Mouse (Mus musculus): ENCODE data around the gene Arl13b. TPM values are rescaled to one million over a fixed set of nuclear protein-coding genes. Genes with fewer than 3 reads are reported as not detected.

Arl13b gene
- polyA plus RNA-seq, 1 experiment from 2014 or later = 15.9 TPM

- no peak overlapping the region for H3K4me3 ChIP-seq (replicated peaks; ENCODE audit: low read length)
- H3K4me1 ChIP-seq (ENCODE audit: control insufficient read depth, insufficient read depth, low read length) = 0 out of 2 replicates have a peak, but pooled peaks cover 6% of the 10 kb centered on the region
- H3K36me3 ChIP-seq (ENCODE audit: control insufficient read depth, insufficient read depth, low read length) = no peaks in the 10 kb centered on the region
- no peak for ATAC-seq (ENCODE audit: insufficient read depth, low FRiP score)
- H3K27me3 ChIP-seq (ENCODE audit: control insufficient read depth, insufficient read depth, low read length) = no peaks in the 10 kb centered on the region
- H3K4me2 ChIP-seq (ENCODE audit: low read depth, low read length) = no peak overlapping the region
- no peaks in the 10 kb centered on the region for H3K9me3 ChIP-seq (replicated peaks; ENCODE audit: control insufficient read depth, low read length)
- H3K9ac ChIP-seq (ENCODE audit: low read length) = no peak overlapping the region
- H3K27ac ChIP-seq (ENCODE audit: low read length) = no peak overlapping the region; the same call in 1 of the 2 replicates
- WGBS = 65% methylated on average over 2 of the region's 2 CpGs
Observed at GRCm38 (mm10) chr16:62832027-62832426, 14.8 kb downstream of the Arl13b start.

DNA sequence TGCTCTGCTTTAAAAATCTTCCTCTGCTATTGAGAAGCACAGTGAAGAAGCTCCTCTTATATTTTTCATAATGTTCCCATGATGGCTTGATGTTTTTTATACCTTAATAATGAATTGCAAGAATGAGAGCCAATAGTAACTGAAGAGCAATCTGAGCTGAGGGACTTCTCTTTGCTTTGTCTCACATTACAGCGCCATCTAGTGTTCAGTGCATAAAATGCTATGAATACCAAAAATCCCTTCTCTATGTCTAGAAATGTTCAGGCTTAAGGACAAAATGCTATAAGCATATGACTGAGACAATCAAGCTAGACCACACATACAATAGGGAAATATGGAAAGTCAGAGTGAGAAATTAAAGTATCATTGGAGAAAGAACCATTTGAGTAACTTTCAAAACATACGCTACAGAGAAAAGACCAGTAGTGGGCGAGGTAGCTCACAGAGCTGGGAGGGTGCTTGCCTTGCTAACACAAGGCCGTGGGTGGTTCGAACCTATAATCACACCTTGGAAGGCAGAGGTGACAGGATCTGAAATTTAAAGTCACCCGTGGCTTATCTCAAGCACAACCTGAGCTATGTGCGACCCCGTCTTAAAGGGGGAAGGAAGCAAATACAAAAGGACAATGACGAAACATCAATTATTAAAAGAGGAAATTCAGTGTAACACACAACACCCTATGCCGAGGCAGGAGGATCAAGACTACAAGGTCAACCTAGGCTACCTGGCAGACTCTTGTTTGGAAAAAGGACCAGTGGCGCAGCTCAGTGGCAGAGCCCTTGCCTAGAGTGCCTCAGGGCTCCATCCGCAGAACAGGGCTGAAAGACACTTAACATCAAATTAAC, 20.5 kb downstream of the Arl13b start:
- Histone ChIP-seq H3K4me1 (ENCODE audit: control insufficient read depth, insufficient read depth, low read length) (no peaks in the 10 kb centered on the region), H3K36me3 (ENCODE audit: control insufficient read depth, insufficient read depth, low read length) (no peaks in the 10 kb centered on the region), H3K9me3 (replicated peaks; ENCODE audit: control insufficient read depth, low read length) (no peaks in the 10 kb centered on the region), H3K9ac (ENCODE audit: low read length) (no peak overlapping the region), H3K4me2 (ENCODE audit: low read depth, low read length) (no peak overlapping the region), H3K27me3 (ENCODE audit: control insufficient read depth, insufficient read depth, low read length) (no peaks in the 10 kb centered on the region), H3K4me3 (replicated peaks; ENCODE audit: low read length) (no peak overlapping the region), H3K27ac (ENCODE audit: low read length) (no peak overlapping the region)
- 71% methylated on average over 12 of the region's 12 CpGs for WGBS
- ATAC-seq (ENCODE audit: insufficient read depth, low FRiP score) = no peak

DNA sequence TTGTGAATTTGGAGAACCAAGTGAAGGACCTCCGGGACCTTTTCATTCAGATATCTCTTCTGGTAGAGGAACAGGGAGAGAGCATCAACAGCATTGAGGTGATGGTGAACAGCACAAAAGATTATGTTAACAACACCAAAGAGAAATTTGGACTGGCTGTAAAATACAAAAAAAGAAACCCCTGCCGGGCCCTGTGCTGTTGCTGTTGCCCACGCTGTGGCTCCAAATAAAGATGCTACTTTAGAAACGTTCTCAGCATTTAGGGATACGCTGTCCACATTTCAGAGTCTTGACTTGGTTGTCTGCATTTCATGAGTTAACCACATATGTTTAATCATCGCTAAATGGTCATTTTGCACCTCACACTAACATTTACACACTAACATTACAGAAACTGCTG, 24.4 kb downstream of the Arl13b start:
- Histone ChIP-seq H3K36me3 (ENCODE audit: control insufficient read depth, insufficient read depth, low read length) (no peaks in the 10 kb centered on the region), H3K27ac (ENCODE audit: low read length) (no peak overlapping the region), H3K4me2 (ENCODE audit: low read depth, low read length) (no peak overlapping the region), H3K9me3 (replicated peaks; ENCODE audit: control insufficient read depth, low read length) (no peaks in the 10 kb centered on the region), H3K27me3 (ENCODE audit: control insufficient read depth, insufficient read depth, low read length) (no peaks in the 10 kb centered on the region), H3K4me3 (replicated peaks; ENCODE audit: low read length) (no peak overlapping the region), H3K9ac (ENCODE audit: low read length) (no peak overlapping the region), H3K4me1 (ENCODE audit: control insufficient read depth, insufficient read depth, low read length) (no peaks in the 10 kb centered on the region)
- no peak for ATAC-seq (ENCODE audit: insufficient read depth, low FRiP score)
- WGBS = 94% methylated on average over 6 of the region's 6 CpGs

- H3K27ac ChIP-seq (ENCODE audit: low read length) = peak within 1 kb of the TSS; percentile 79
- peaks cover 3% of the 10 kb centered on the region; the same call in 1 of the 2 replicates for H3K4me1 ChIP-seq (ENCODE audit: control insufficient read depth, insufficient read depth, low read length)
- H3K9ac ChIP-seq (ENCODE audit: low read length) = no peak within 1 kb of the TSS; the same call in 1 of the 2 replicates
- no peaks in the 10 kb centered on the region for H3K9me3 ChIP-seq (replicated peaks; ENCODE audit: control insufficient read depth, low read length)
- H3K27me3 ChIP-seq (ENCODE audit: control insufficient read depth, insufficient read depth, low read length) = no peaks in the 10 kb centered on the region
- H3K4me2 ChIP-seq (ENCODE audit: low read depth, low read length) = peak within 1 kb of the TSS; percentile 22; the same call in 1 of the 2 replicates
- WGBS = 30% methylated on average over 5 of the region's 5 CpGs
- peak within 1 kb of the TSS; percentile 33 for H3K4me3 ChIP-seq (replicated peaks; ENCODE audit: low read length)
- no peaks in the 10 kb centered on the region for H3K36me3 ChIP-seq (ENCODE audit: control insufficient read depth, insufficient read depth, low read length)
- ATAC-seq (ENCODE audit: insufficient read depth, low FRiP score) = peak; percentile 93
Observed at GRCm38 (mm10) chr16:62814491-62814890, 32.3 kb downstream of the Arl13b start, which contains the start of gene Stx19. Gene Stx19 (plus strand): TSS chr16:62814676.

DNA sequence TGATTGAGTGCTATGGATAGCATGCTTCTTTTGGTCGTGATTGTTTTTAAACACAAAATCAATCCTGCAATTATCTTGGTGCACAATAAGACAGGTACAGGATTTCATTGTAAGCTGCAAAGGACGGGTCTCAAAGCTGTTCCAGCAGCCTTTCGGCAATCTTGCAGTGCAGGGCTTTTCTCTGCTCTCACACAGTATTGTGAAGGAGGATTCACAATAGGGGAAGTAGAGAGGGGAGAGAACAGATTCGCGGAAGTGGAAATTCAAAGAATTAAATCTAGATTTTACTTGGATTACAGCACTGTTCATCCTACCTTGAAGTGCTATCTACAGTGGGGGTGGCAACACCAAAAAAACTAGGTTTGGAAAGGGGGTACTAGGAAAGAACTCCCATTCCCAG, 33.0 kb downstream of the Arl13b start:
- Histone ChIP-seq H3K27me3 (ENCODE audit: control insufficient read depth, insufficient read depth, low read length) (no peaks in the 10 kb centered on the region), H3K36me3 (ENCODE audit: control insufficient read depth, insufficient read depth, low read length) (no peaks in the 10 kb centered on the region), H3K4me3 (replicated peaks; ENCODE audit: low read length) (no peak overlapping the region), H3K9ac (ENCODE audit: low read length) (no peak overlapping the region), H3K9me3 (replicated peaks; ENCODE audit: control insufficient read depth, low read length) (no peaks in the 10 kb centered on the region), H3K27ac (ENCODE audit: low read length) (peak overlapping the region; percentile 28; the same call in 1 of the 2 replicates), H3K4me2 (ENCODE audit: low read depth, low read length) (no peak overlapping the region), H3K4me1 (ENCODE audit: control insufficient read depth, insufficient read depth, low read length) (peaks cover 3% of the 10 kb centered on the region; the same call in 1 of the 2 replicates)
- ATAC-seq (ENCODE audit: insufficient read depth, low FRiP score) = no peak
- 70% methylated on average over 5 of the region's 5 CpGs for WGBS

- 81% methylated on average over 4 of the region's 4 CpGs for WGBS
- Histone ChIP-seq H3K27me3 (ENCODE audit: control insufficient read depth, insufficient read depth, low read length) (no peaks in the 10 kb centered on the region), H3K4me1 (ENCODE audit: control insufficient read depth, insufficient read depth, low read length) (no peaks in the 10 kb centered on the region), H3K9ac (ENCODE audit: low read length) (no peak overlapping the region), H3K27ac (ENCODE audit: low read length) (no peak overlapping the region), H3K4me2 (ENCODE audit: low read depth, low read length) (no peak overlapping the region), H3K4me3 (replicated peaks; ENCODE audit: low read length) (no peak overlapping the region), H3K9me3 (replicated peaks; ENCODE audit: control insufficient read depth, low read length) (no peaks in the 10 kb centered on the region), H3K36me3 (ENCODE audit: control insufficient read depth, insufficient read depth, low read length) (no peaks in the 10 kb centered on the region)
- ATAC-seq (ENCODE audit: insufficient read depth, low FRiP score) = no peak
Observed at GRCm38 (mm10) chr16:62810855-62811254, 36.0 kb downstream of the Arl13b start.

GRCm38 (mm10) chr16:62807249-62807979, 39.4 kb downstream of the Arl13b start:
- Histone ChIP-seq H3K36me3 (ENCODE audit: control insufficient read depth, insufficient read depth, low read length) (0 out of 2 replicates have a peak, but pooled peaks cover 6% of the 10 kb centered on the region), H3K27ac (ENCODE audit: low read length) (peak overlapping the region; percentile 49; the same call in 1 of the 2 replicates), H3K27me3 (ENCODE audit: control insufficient read depth, insufficient read depth, low read length) (no peaks in the 10 kb centered on the region), H3K9ac (ENCODE audit: low read length) (peak overlapping the region; percentile 39; the same call in 1 of the 2 replicates), H3K4me2 (ENCODE audit: low read depth, low read length) (no peak overlapping the region), H3K4me1 (ENCODE audit: control insufficient read depth, insufficient read depth, low read length) (no peaks in the 10 kb centered on the region), H3K9me3 (replicated peaks; ENCODE audit: control insufficient read depth, low read length) (no peaks in the 10 kb centered on the region), H3K4me3 (replicated peaks; ENCODE audit: low read length) (no peak overlapping the region)
- 54% methylated on average over 8 of the region's 8 CpGs for WGBS
- ATAC-seq (ENCODE audit: insufficient read depth, low FRiP score) = peak; percentile 90

DNA sequence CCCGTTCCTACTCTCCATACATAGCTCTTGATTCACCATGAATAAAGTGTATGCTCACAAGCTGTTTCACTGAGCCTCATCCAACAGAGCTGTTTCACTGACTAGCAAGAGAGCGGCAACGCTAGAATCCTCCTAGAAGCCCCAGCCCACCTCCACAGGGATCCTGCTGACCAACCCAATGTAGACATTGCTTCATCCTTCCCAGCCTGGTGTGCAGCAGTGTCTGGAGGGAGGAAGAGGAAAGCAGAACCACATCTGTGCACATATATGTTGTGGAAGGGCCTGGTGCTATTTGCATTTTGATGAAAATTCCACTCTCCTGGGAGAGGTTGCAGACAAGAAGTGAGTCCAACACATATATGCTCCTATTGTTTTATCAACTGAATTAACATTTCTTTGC, 42.2 kb downstream of the Arl13b start:
- no peak for ATAC-seq (ENCODE audit: insufficient read depth, low FRiP score)
- H3K9ac ChIP-seq (ENCODE audit: low read length) = no peak overlapping the region
- H3K36me3 ChIP-seq (ENCODE audit: control insufficient read depth, insufficient read depth, low read length) = 0 out of 2 replicates have a peak, but pooled peaks cover 6% of the 10 kb centered on the region
- H3K9me3 ChIP-seq (replicated peaks; ENCODE audit: control insufficient read depth, low read length) = no peaks in the 10 kb centered on the region
- no peaks in the 10 kb centered on the region for H3K4me1 ChIP-seq (ENCODE audit: control insufficient read depth, insufficient read depth, low read length)
- H3K27ac ChIP-seq (ENCODE audit: low read length) = no peak overlapping the region
- H3K27me3 ChIP-seq (ENCODE audit: control insufficient read depth, insufficient read depth, low read length) = no peaks in the 10 kb centered on the region
- H3K4me3 ChIP-seq (replicated peaks; ENCODE audit: low read length) = no peak overlapping the region
- no peak overlapping the region for H3K4me2 ChIP-seq (ENCODE audit: low read depth, low read length)
- 92% methylated on average over 3 of the region's 3 CpGs for WGBS

GRCm38 (mm10) chr16:62799839-62800238, 47.0 kb downstream of the Arl13b start:
- H3K27ac ChIP-seq (ENCODE audit: low read length) = peak overlapping the region; percentile 16

More at GRCm38 (mm10) chr16:62799839-62800238, 47.0 kb downstream of the Arl13b start:
- H3K36me3 ChIP-seq (ENCODE audit: control insufficient read depth, insufficient read depth, low read length) = 0 out of 2 replicates have a peak, but pooled peaks cover 6% of the 10 kb centered on the region
- no peak overlapping the region for H3K9ac ChIP-seq (ENCODE audit: low read length)
- no peak for ATAC-seq (ENCODE audit: insufficient read depth, low FRiP score)
- 69% methylated on average over 3 of the region's 3 CpGs for WGBS
- no peak overlapping the region for H3K4me3 ChIP-seq (replicated peaks; ENCODE audit: low read length)
- no peaks in the 10 kb centered on the region for H3K27me3 ChIP-seq (ENCODE audit: control insufficient read depth, insufficient read depth, low read length)
- no peaks in the 10 kb centered on the region for H3K4me1 ChIP-seq (ENCODE audit: control insufficient read depth, insufficient read depth, low read length)
- no peaks in the 10 kb centered on the region for H3K9me3 ChIP-seq (replicated peaks; ENCODE audit: control insufficient read depth, low read length)
- no peak overlapping the region for H3K4me2 ChIP-seq (ENCODE audit: low read depth, low read length)
